Mouse (Mus musculus): ENCODE data around the gene Rab25. TPM values are rescaled to one million over a fixed set of nuclear protein-coding genes. Genes with fewer than 3 reads are reported as not detected.

The Rab25 gene
- polyA plus RNA-seq, 1 experiment from 2014 or later = 55.6 TPM

GRCm38 (mm10) chr3:88561989-88562388 is 13.9 kb upstream of the Rab25 start:
- H3K9me3 ChIP-seq (ENCODE audit: control insufficient read depth, low read length) = no peaks in the 10 kb centered on the region
- H3K4me2 ChIP-seq (ENCODE audit: low read length) = no peak overlapping the region
- no peak overlapping the region for H3K4me3 ChIP-seq (ENCODE audit: low read depth, low read length)
- no peak overlapping the region for H3K27ac ChIP-seq (ENCODE audit: low read depth)
- ATAC-seq (replicated peaks; ENCODE audit: low FRiP score, low TSS enrichment, low read depth) = no peak
- H3K9ac ChIP-seq (ENCODE audit: low read length) = no peak overlapping the region
- no peak for DNase-seq (ENCODE audit: low spot score)
- no peaks in the 10 kb centered on the region for H3K4me1 ChIP-seq (replicated peaks; ENCODE audit: control insufficient read depth, insufficient read depth, low read length)
- 68% methylated on average over 4 of the region's 4 CpGs for WGBS
- no peaks in the 10 kb centered on the region for H3K27me3 ChIP-seq (replicated peaks; ENCODE audit: control insufficient read depth, insufficient read depth, low read length)
- peaks cover 99% of the 10 kb centered on the region for H3K36me3 ChIP-seq (ENCODE audit: control insufficient read depth, insufficient read depth, low read length)

GRCm38 (mm10) chr3:88559596-88559995 is 11.5 kb upstream of the Rab25 start:
- Histone ChIP-seq H3K4me3 (ENCODE audit: low read depth, low read length) (no peak overlapping the region), H3K27me3 (replicated peaks; ENCODE audit: control insufficient read depth, insufficient read depth, low read length) (no peaks in the 10 kb centered on the region), H3K4me1 (replicated peaks; ENCODE audit: control insufficient read depth, insufficient read depth, low read length) (peaks cover 6% of the 10 kb centered on the region), H3K9me3 (ENCODE audit: control insufficient read depth, low read length) (no peaks in the 10 kb centered on the region), H3K9ac (ENCODE audit: low read length) (no peak overlapping the region), H3K27ac (ENCODE audit: low read depth) (no peak overlapping the region), H3K4me2 (ENCODE audit: low read length) (no peak overlapping the region), H3K36me3 (ENCODE audit: control insufficient read depth, insufficient read depth, low read length) (peaks cover 95% of the 10 kb centered on the region)
- ATAC-seq (replicated peaks; ENCODE audit: low FRiP score, low TSS enrichment, low read depth) (no peak), DNase-seq (ENCODE audit: low spot score) (no peak)
- 93% methylated on average over 9 of the region's 9 CpGs for WGBS

GRCm38 (mm10) chr3:88556616-88557015 is 8.5 kb upstream of the Rab25 start:
- DNase-seq (ENCODE audit: low spot score) (no peak), ATAC-seq (replicated peaks; ENCODE audit: low FRiP score, low TSS enrichment, low read depth) (no peak)
- 93% methylated on average over 8 of the region's 8 CpGs for WGBS
- Histone ChIP-seq H3K27me3 (replicated peaks; ENCODE audit: control insufficient read depth, insufficient read depth, low read length) (no peaks in the 10 kb centered on the region), H3K4me3 (ENCODE audit: low read depth, low read length) (no peak overlapping the region), H3K4me1 (replicated peaks; ENCODE audit: control insufficient read depth, insufficient read depth, low read length) (peaks cover 16% of the 10 kb centered on the region), H3K36me3 (ENCODE audit: control insufficient read depth, insufficient read depth, low read length) (peaks cover 66% of the 10 kb centered on the region), H3K9ac (ENCODE audit: low read length) (no peak overlapping the region), H3K9me3 (ENCODE audit: control insufficient read depth, low read length) (no peaks in the 10 kb centered on the region), H3K4me2 (ENCODE audit: low read length) (no peak overlapping the region), H3K27ac (ENCODE audit: low read depth) (no peak overlapping the region)

GRCm38 (mm10) chr3:88555731-88556130 is 7.6 kb upstream of the Rab25 start:
- Histone ChIP-seq H3K9me3 (ENCODE audit: control insufficient read depth, low read length) (no peaks in the 10 kb centered on the region), H3K4me2 (ENCODE audit: low read length) (no peak overlapping the region), H3K4me1 (replicated peaks; ENCODE audit: control insufficient read depth, insufficient read depth, low read length) (peaks cover 21% of the 10 kb centered on the region), H3K36me3 (ENCODE audit: control insufficient read depth, insufficient read depth, low read length) (peaks cover 58% of the 10 kb centered on the region), H3K4me3 (ENCODE audit: low read depth, low read length) (no peak overlapping the region), H3K9ac (ENCODE audit: low read length) (no peak overlapping the region), H3K27ac (ENCODE audit: low read depth) (no peak overlapping the region), H3K27me3 (replicated peaks; ENCODE audit: control insufficient read depth, insufficient read depth, low read length) (no peaks in the 10 kb centered on the region)
- ATAC-seq (replicated peaks; ENCODE audit: low FRiP score, low TSS enrichment, low read depth) = no peak
- no peak for DNase-seq (ENCODE audit: low spot score)
- WGBS = 93% methylated on average over 6 of the region's 6 CpGs

- WGBS = 91% methylated on average over 5 of the region's 5 CpGs
- no peak for ATAC-seq (replicated peaks; ENCODE audit: low FRiP score, low TSS enrichment, low read depth)
Measured at GRCm38 (mm10) chr3:88555069-88555605, 7.0 kb upstream of the Rab25 start.

GRCm38 (mm10) chr3:88553880-88554586 is 5.9 kb upstream of the Rab25 start:
- Histone ChIP-seq H3K27ac (ENCODE audit: low read depth) (peak overlapping the region; percentile 99), H3K27me3 (replicated peaks; ENCODE audit: control insufficient read depth, insufficient read depth, low read length) (no peaks in the 10 kb centered on the region), H3K4me2 (ENCODE audit: low read length) (peak overlapping the region; percentile 95), H3K36me3 (ENCODE audit: control insufficient read depth, insufficient read depth, low read length) (peaks cover 41% of the 10 kb centered on the region), H3K9ac (ENCODE audit: low read length) (peak overlapping the region; percentile 89), H3K4me3 (ENCODE audit: low read depth, low read length) (peak overlapping the region; percentile 74), H3K4me1 (replicated peaks; ENCODE audit: control insufficient read depth, insufficient read depth, low read length) (peaks cover 21% of the 10 kb centered on the region), H3K9me3 (ENCODE audit: control insufficient read depth, low read length) (no peaks in the 10 kb centered on the region)
- ATAC-seq (replicated peaks; ENCODE audit: low FRiP score, low TSS enrichment, low read depth) (peak; percentile 54), DNase-seq (ENCODE audit: low spot score) (no peak)
- WGBS = under 1% methylated on average over 40 of the region's 41 CpGs

More at GRCm38 (mm10) chr3:88555069-88555605, 7.0 kb upstream of the Rab25 start:
- H3K27me3 ChIP-seq (replicated peaks; ENCODE audit: control insufficient read depth, insufficient read depth, low read length) = no peaks in the 10 kb centered on the region
- no peak overlapping the region for H3K4me3 ChIP-seq (ENCODE audit: low read depth, low read length)
- peaks cover 52% of the 10 kb centered on the region for H3K36me3 ChIP-seq (ENCODE audit: control insufficient read depth, insufficient read depth, low read length)
- peaks cover 21% of the 10 kb centered on the region for H3K4me1 ChIP-seq (replicated peaks; ENCODE audit: control insufficient read depth, insufficient read depth, low read length)
- H3K9me3 ChIP-seq (ENCODE audit: control insufficient read depth, low read length) = no peaks in the 10 kb centered on the region
- peak overlapping the region; percentile 95 for H3K4me2 ChIP-seq (ENCODE audit: low read length)
- H3K9ac ChIP-seq (ENCODE audit: low read length) = 0 out of 2 replicates have a peak overlapping the region, but pooled peaks have one; percentile 10
- no peak for DNase-seq (ENCODE audit: low spot score)
- H3K27ac ChIP-seq (ENCODE audit: low read depth) = no peak overlapping the region

- Histone ChIP-seq H3K4me3 (ENCODE audit: low read depth, low read length) (peak within 1 kb of the TSS; percentile 74), H3K9me3 (ENCODE audit: control insufficient read depth, low read length) (no peaks in the 10 kb centered on the region), H3K27me3 (replicated peaks; ENCODE audit: control insufficient read depth, insufficient read depth, low read length) (no peaks in the 10 kb centered on the region), H3K9ac (ENCODE audit: low read length) (peak within 1 kb of the TSS; percentile 89), H3K36me3 (ENCODE audit: control insufficient read depth, insufficient read depth, low read length) (peaks cover 35% of the 10 kb centered on the region), H3K4me2 (ENCODE audit: low read length) (peak within 1 kb of the TSS; percentile 95), H3K27ac (ENCODE audit: low read depth) (peak within 1 kb of the TSS; percentile 99), H3K4me1 (replicated peaks; ENCODE audit: control insufficient read depth, insufficient read depth, low read length) (peaks cover 21% of the 10 kb centered on the region)
- DNase-seq (ENCODE audit: low spot score) (peak; percentile 96), ATAC-seq (replicated peaks; ENCODE audit: low FRiP score, low TSS enrichment, low read depth) (peak; percentile 89)
- WGBS = under 1% methylated on average over 32 of the region's 37 CpGs
Measured at GRCm38 (mm10) chr3:88553525-88553879, 5.4 kb upstream of the Rab25 start, which contains the start of gene Ubqln4. Gene Ubqln4, plus strand, starts transcription at chr3:88553758.

- Histone ChIP-seq H3K27ac (ENCODE audit: low read depth) (peak within 1 kb of the TSS; percentile 99), H3K9me3 (ENCODE audit: control insufficient read depth, low read length) (no peaks in the 10 kb centered on the region), H3K9ac (ENCODE audit: low read length) (peak within 1 kb of the TSS; percentile 89), H3K4me1 (replicated peaks; ENCODE audit: control insufficient read depth, insufficient read depth, low read length) (peaks cover 21% of the 10 kb centered on the region), H3K27me3 (replicated peaks; ENCODE audit: control insufficient read depth, insufficient read depth, low read length) (no peaks in the 10 kb centered on the region), H3K36me3 (ENCODE audit: control insufficient read depth, insufficient read depth, low read length) (peaks cover 29% of the 10 kb centered on the region), H3K4me3 (ENCODE audit: low read depth, low read length) (peak within 1 kb of the TSS; percentile 74), H3K4me2 (ENCODE audit: low read length) (peak within 1 kb of the TSS; percentile 95)
- peak; percentile 94 for DNase-seq (ENCODE audit: low spot score)
- peak; percentile 84 for ATAC-seq (replicated peaks; ENCODE audit: low FRiP score, low TSS enrichment, low read depth)
- WGBS = under 1% methylated on average over 48 of the region's 48 CpGs
Measured at GRCm38 (mm10) chr3:88552676-88553524, 4.8 kb upstream of the Rab25 start, which contains the start of gene Lamtor2. Gene Lamtor2, minus strand, starts transcription at chr3:88553074.
